Mouse (Mus musculus) liver, postnatal 0 days (tissue): Measurements from ENCODE around the gene Rgl2. TPM values are rescaled to one million over a fixed set of nuclear protein-coding genes. Genes with fewer than 3 reads are reported as not detected.
"Not testable (repeated sequence)": the region's sequence is repeated elsewhere in the genome, so short reads cannot be mapped to it uniquely, and the experiment has no call there.

Experiments
- ATAC-seq: fragments of 200-750 bp; cut with Nextera tagmentation; 2 replicates; pipeline ENCODE4 v1.8.0; 2017; ENCODE audit warnings: mild to moderate bottlenecking, moderate library complexity
- DNase-seq: peaks from one replicate; pipeline ENCODE4 v3.0.0-alpha.2; 2016
- H3K27ac ChIP-seq: fragments of 300-500 bp; sonication (generic); 2 replicates; pipeline ENCODE4 v1.5.1; 2014; ENCODE audit warnings: antibody characterized with exemption, moderate library complexity, mild to moderate bottlenecking, low read depth
- H3K27me3 ChIP-seq: fragments of 300-500 bp; sonication (generic); 2 replicates; pipeline ENCODE4 v1.6.1; 2014; ENCODE audit warnings: low read length, control low read depth, mixed read lengths; ENCODE audit not compliant: insufficient read depth
- H3K36me3 ChIP-seq: fragments of 300-500 bp; sonication (generic); replicated peaks from 2 replicates; pipeline ENCODE4 v1.6.1; 2014; ENCODE audit warnings: mild to moderate bottlenecking, control low read depth, low read length, moderate library complexity, mixed read lengths; ENCODE audit not compliant: insufficient read depth
- H3K4me1 ChIP-seq: fragments of 300-500 bp; sonication (generic); 2 replicates; pipeline ENCODE4 v1.6.1; 2014; ENCODE audit warnings: antibody characterized with exemption, mild to moderate bottlenecking, control low read depth; ENCODE audit not compliant: insufficient read depth
- H3K4me2 ChIP-seq: fragments of 300-500 bp; sonication (generic); 2 replicates; pipeline ENCODE4 v1.6.1; 2014; ENCODE audit warnings: low read depth, mild to moderate bottlenecking, low read length, moderate library complexity, mixed read lengths
- H3K4me3 ChIP-seq: fragments of 300-500 bp; sonication (generic); 2 replicates; pipeline ENCODE4 v1.5.1; 2014; ENCODE audit warnings: low read depth, low read length
- H3K9ac ChIP-seq: fragments of 300-500 bp; sonication (generic); replicated peaks from 2 replicates; pipeline ENCODE4 v1.6.1; 2014; ENCODE audit warnings: mild to moderate bottlenecking, moderate library complexity
- H3K9me3 ChIP-seq: fragments of 300-500 bp; sonication (generic); 2 replicates; pipeline ENCODE4 v1.6.1; 2016; ENCODE audit warnings: mild to moderate bottlenecking, control low read depth, low read length, mixed read lengths
- CTCF ChIP-seq: sonication (generic); IDR thresholded peaks from 2 replicates; pipeline ENCODE4 v1.5.1; 2016; ENCODE audit warnings: antibody characterized with exemption, low read depth
- EP300 ChIP-seq: IDR thresholded peaks from 2 replicates; pipeline ENCODE4 v1.6.1; 2016; ENCODE audit warnings: antibody characterized with exemption, low read depth, mild to moderate bottlenecking
- WGBS: fragments of 180-500 bp; shearing (Covaris S2); extraction: QIAGEN DNeasy Blood & Tissue Kit; methylation state at CpG from one replicate; pipeline ENCODE4 v1.1.7; 2014; ENCODE audit not compliant: insufficient replicate concordance; 5-methylcytosine and 5-hydroxymethylcytosine counted together
- polyA plus RNA-seq: library from polyadenylated mRNA; unstranded; fragments of >200 nt; fragmentation: Nextera tagmentation; extraction: Ambion mirVana; gene quantifications from 2 replicates; pipeline ENCODE4 v1.2.1, GENCODE M21; 2015

Rgl2 gene
- polyA plus RNA-seq, 1 experiment from 2014 or later, result 6.8 TPM

DNA sequence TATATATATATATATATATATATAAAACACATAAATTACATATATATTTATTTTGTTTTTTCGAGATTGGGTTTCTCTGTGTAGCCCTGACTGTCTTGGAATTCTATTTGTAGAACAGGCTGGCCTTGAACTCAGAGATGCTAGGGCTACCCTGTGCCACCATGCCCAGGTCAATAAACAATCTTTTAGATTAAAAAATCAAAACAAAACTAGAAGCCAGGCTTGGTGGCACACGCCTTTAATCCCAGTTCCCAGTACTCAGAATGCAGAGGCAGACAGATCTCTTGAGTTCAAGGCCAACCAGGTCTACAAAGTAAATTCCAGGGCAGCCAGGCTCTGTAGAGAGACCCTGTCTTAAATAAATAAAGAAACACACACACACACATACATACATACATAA lies 38.0 kb upstream of the Rgl2 start:
- ATAC-seq (no peak), DNase-seq (no peak)
- H3K4me2 ChIP-seq, result no peak overlapping the region
- H3K27me3 ChIP-seq, result no peaks in the 10 kb centered on the region
- no peak for TF ChIP-seq CTCF
- TF ChIP-seq EP300, result no peak
- no peaks in the 10 kb centered on the region for H3K9me3 ChIP-seq
- H3K27ac ChIP-seq, result no peak overlapping the region
- peaks cover under 1% of the 10 kb centered on the region; the same call in 1 of the 2 replicates for H3K36me3 ChIP-seq
- H3K4me1 ChIP-seq, result peaks cover 10% of the 10 kb centered on the region
- H3K4me3 ChIP-seq, result no peak overlapping the region
- no peak overlapping the region for H3K9ac ChIP-seq
- 48% methylated on average over 2 of the region's 2 CpGs for WGBS

DNA sequence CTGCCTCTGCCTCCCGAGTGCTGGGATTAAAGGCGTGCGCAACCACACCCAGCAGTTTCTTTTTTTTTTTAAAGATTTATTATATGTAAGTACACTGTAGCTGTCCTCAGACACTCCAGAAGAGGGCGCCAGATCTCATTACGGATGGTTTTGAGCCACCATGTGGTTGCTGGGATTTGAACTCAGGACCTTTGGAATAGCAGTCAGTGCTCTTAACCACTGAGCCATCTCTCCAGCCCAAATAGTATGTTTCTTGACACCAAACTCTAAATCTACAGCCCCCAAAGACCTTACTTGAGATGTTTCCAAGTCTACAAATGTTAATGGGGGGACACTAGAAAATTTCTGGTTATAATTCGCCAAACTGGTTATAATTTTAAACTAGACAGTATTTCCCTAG lies 37.5 kb upstream of the Rgl2 start:
- not testable (repeated sequence) for H3K4me3 ChIP-seq, H3K9me3 ChIP-seq, H3K4me2 ChIP-seq, H3K27me3 ChIP-seq, ATAC-seq, H3K9ac ChIP-seq, DNase-seq, H3K27ac ChIP-seq, H3K36me3 ChIP-seq
- peaks cover 10% of the 10 kb centered on the region for H3K4me1 ChIP-seq
- peak; percentile 35 for TF ChIP-seq CTCF
- 72% methylated on average over 6 of the region's 6 CpGs for WGBS

DNA sequence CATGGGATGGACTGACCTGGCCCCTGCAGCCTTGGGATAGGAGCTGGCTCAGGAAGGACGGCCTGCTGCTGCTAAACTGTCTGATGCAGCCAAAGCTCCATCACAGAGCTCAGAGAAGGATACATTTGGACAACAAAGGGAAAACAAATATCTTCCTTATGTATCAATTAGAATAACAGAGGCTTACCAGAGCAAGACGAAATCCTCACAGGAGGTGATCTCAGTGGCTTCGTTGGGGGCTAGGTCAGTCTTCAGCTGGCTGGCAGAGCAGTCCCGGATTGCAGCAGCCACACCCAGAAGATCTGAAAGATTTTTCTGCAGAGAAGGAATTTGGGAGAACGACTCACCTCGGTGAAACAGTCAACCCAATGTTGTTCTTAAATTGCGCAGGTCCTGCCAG lies 36.9 kb upstream of the Rgl2 start:
- Histone ChIP-seq H3K36me3 (no peaks in the 10 kb centered on the region), H3K9me3 (no peaks in the 10 kb centered on the region), H3K27ac (no peak overlapping the region), H3K4me2 (no peak overlapping the region), H3K9ac (no peak overlapping the region), H3K27me3 (no peaks in the 10 kb centered on the region), H3K4me1 (peaks cover 10% of the 10 kb centered on the region), H3K4me3 (no peak overlapping the region)
- WGBS, result 47% methylated on average over 7 of the region's 7 CpGs
- TF ChIP-seq CTCF (no peak), EP300 (no peak)
- DNase-seq, result no peak
- no peak for ATAC-seq

DNA sequence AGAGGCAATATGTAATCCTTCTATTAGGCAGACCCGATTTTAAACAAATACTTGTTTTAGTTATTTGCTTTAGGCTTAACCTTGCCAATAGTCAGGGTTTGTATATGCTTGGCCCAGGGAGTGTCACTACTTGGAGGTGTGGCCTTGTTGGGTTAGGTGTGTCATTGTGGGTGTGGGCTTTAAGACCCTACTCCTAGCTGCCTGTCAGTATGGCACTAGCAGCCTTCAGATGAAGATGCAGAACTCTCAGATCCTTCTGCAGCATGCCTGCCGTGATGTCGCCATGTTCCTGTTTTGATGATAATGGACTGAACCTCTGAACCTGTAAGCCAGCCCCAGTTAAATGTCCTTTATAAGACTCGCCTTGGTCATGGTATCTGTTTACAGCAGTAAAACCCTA lies 36.3 kb upstream of the Rgl2 start:
- DNase-seq, H3K27me3 ChIP-seq, H3K4me2 ChIP-seq, H3K36me3 ChIP-seq, H3K4me1 ChIP-seq, H3K9me3 ChIP-seq, ATAC-seq, H3K9ac ChIP-seq, H3K27ac ChIP-seq, H3K4me3 ChIP-seq: not testable (repeated sequence)
- 74% methylated on average over 4 of the region's 4 CpGs for WGBS

DNA sequence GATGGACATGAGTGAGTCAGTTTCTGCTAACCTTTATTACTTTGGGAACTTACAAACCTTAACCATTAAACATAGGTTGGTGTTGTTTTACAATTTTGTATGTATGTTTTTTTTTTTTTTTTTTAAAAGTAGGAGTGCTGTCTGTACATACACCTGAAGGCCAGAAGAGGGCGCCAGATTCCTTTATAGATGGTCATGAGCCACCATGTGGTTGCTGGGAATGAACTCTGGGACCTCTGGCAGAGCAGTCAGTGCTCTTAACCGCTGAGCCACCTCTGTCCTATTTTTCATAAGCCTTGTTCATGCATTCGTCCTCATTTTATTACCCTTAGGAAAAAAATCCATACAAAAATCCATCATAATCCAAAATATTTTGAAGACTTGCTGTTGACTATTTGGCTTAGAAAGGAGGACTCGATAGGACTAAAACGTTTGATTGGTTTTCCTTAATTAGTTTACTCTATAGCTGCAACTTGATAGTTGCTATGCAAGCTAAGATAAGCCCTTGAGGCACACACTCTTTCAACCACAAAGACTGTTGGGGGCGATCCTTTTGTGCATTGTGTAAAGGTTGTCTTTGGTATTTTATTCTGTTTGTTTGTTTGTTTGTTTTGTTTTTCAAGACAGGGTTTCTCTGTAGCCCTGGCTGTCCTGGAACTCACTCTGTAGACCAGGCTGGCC lies 32.1 kb upstream of the Rgl2 start:
- ATAC-seq, result peak; percentile 63
- peaks cover 21% of the 10 kb centered on the region for H3K4me1 ChIP-seq
- DNase-seq, result peak; percentile 77

DNA sequence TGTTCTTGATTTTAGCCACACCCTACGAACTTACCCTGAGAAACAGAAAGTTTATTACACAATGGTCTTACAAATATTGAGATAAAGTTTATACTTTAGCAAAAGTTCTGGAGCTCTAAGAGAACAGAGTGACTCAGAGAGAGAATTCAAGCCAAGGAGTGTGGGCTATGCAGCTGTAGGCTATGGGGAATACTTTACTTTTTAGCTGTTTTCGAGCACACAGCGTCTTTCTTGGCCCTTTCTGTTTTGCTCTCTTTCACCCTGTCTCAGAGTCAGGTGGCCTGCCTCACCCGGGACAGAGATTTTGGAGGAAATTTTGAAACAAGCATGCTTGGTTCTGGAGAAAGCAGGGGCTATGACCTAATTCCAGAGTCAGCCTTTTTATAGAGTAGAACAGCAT lies 31.1 kb upstream of the Rgl2 start:
- H3K9me3 ChIP-seq, DNase-seq, ATAC-seq, H3K4me3 ChIP-seq, H3K36me3 ChIP-seq, H3K27me3 ChIP-seq, H3K4me2 ChIP-seq: not testable (repeated sequence)
- Histone ChIP-seq H3K4me1 (peaks cover 24% of the 10 kb centered on the region), H3K9ac (0 out of 2 replicates have a peak overlapping the region, but pooled peaks have one; percentile 13), H3K27ac (0 out of 2 replicates have a peak overlapping the region, but pooled peaks have one; percentile 39)
- 78% methylated on average over 4 of the region's 4 CpGs for WGBS

More for the DNA sequence above, 32.1 kb upstream of the Rgl2 start:
- H3K9me3 ChIP-seq, result no peaks in the 10 kb centered on the region
- WGBS, result 23% methylated on average over 6 of the region's 6 CpGs
- H3K9ac ChIP-seq, result no peak overlapping the region
- no peaks in the 10 kb centered on the region for H3K36me3 ChIP-seq
- no peak overlapping the region for H3K4me2 ChIP-seq
- H3K27ac ChIP-seq, result no peak overlapping the region
- H3K4me3 ChIP-seq, result no peak overlapping the region
- H3K27me3 ChIP-seq, result no peaks in the 10 kb centered on the region
- TF ChIP-seq EP300 (no peak), CTCF (peak; percentile 85)

DNA sequence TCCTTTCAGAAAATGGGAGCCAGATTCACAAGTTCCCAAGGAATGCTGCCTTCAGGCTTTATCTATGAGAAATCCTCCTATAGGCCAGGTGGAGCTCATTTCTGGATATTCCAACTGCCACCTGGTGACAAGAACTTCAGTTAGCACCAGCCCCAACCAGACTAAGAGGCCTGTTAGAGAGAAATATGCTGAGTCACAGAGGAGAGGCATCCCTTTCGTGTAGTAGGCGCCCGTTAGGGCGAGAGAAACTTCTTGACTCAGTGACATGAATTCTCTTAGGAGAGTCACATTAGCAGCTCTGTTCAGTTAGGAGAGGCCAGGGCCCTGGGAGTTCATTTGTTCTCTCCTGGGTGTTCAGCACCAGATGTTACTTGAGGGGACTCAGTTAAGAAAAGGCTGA lies 29.7 kb upstream of the Rgl2 start:
- H3K27me3 ChIP-seq, result no peaks in the 10 kb centered on the region
- ATAC-seq, result peak; percentile 62
- TF ChIP-seq CTCF (no peak), EP300 (peak; percentile 43; the same call in 1 of the 2 replicates)
- H3K27ac ChIP-seq, result peak overlapping the region; percentile 64
- H3K4me2 ChIP-seq, result no peak overlapping the region
- WGBS, result 32% methylated on average over 4 of the region's 4 CpGs
- no peak for DNase-seq
- H3K36me3 ChIP-seq, result no peaks in the 10 kb centered on the region
- no peak overlapping the region for H3K4me3 ChIP-seq
- peaks cover 29% of the 10 kb centered on the region for H3K4me1 ChIP-seq
- H3K9ac ChIP-seq, result no peak overlapping the region
- no peaks in the 10 kb centered on the region for H3K9me3 ChIP-seq
